23 mouse cellular contexts compared by ENCODE assay signal in the genomic region with DNA sequence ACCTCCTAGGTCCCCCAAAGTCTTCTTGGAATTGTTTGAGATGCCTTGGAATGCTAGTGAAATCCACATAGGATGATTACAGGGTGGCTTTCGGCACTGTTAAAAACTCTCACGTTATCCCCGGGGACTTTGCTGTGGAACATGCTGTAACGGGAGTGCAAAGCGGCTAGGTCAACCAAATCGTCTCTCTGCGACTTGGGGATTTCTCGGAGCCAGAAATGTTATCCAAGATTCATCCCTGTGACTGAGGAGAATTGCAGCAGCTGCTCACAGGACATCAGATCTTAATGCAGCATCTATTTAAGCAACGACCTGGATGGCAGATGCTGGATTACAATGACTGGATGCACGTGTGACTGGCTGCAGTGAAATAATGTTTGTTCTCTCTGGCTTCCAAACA.
DNase-seq lines count a peak whose midpoint lies in the region; ATAC-seq and TF ChIP-seq lines count a peak whose summit lies in the region.
"Had no signal": no experiment of that assay in that cellular context is flagged by ENCODE, and none has a peak within 500 bp of the region (broad histone marks: within the 10 kb centered on the region; RNA-seq: fewer than 3 reads in every experiment).

No protein-coding gene starts in this region.

- ATAC-seq in limb, embryonic 14.5 days (ENCODE audit: low FRiP score, low read depth), result no peak; the same call in 1 of the 2 replicates
- ATAC-seq: intestine, embryonic 15.5 days had no signal

- no peaks in the 10 kb centered on the region for H3K4me1 ChIP-seq in limb, embryonic 14.5 days (ENCODE audit: control insufficient read depth, insufficient read depth, low read length)
- H3K4me1 ChIP-seq in limb, embryonic 10.5 days, result no peaks in the 10 kb centered on the region
- H3K4me1 ChIP-seq: embryonic facial prominence, embryonic 15.5 days; forebrain, embryonic 10.5 days; heart, embryonic 13.5 days; intestine, embryonic 15.5 days; midbrain, embryonic 10.5 days; neural tube, embryonic 15.5 days; stomach, embryonic 15.5 days had no signal

- TF ChIP-seq POLR2A in limb, embryonic 14.5 days (IDR thresholded peaks at IDR 0.05; ENCODE audit: borderline replicate concordance, extremely low read depth, insufficient read depth, insufficient read length), result no peak

- WGBS in limb, embryonic 14.5 days, result 59% methylated on average over 10 of the region's 10 CpGs
- 83% methylated on average over 10 of the region's 10 CpGs for WGBS in limb, embryonic 10.5 days

- H3K4me2 ChIP-seq in limb, embryonic 14.5 days (replicated peaks; ENCODE audit: low read depth, low read length, severe bottlenecking), result no peak overlapping the region
- H3K4me2 ChIP-seq: embryonic facial prominence, embryonic 15.5 days; heart, embryonic 13.5 days; hindbrain, embryonic 12.5 days; intestine, embryonic 15.5 days; liver, embryonic 11.5 days; neural tube, embryonic 15.5 days; stomach, embryonic 15.5 days had no signal

- no peaks in the 10 kb centered on the region for H3K27me3 ChIP-seq in limb, embryonic 14.5 days (ENCODE audit: control insufficient read depth, insufficient read depth, low read length)
- H3K27me3 ChIP-seq in limb, embryonic 10.5 days (ENCODE audit: low read depth, poor library complexity, severe bottlenecking), result no peaks in the 10 kb centered on the region
- H3K27me3 ChIP-seq: CH12.LX; embryonic facial prominence, embryonic 15.5 days; heart, embryonic 13.5 days; hindbrain, embryonic 12.5 days; intestine, embryonic 15.5 days; neural tube, embryonic 15.5 days; stomach, embryonic 15.5 days had no signal

- H3K9ac ChIP-seq in limb, embryonic 14.5 days (ENCODE audit: low read depth, low read length, severe bottlenecking), result no peak overlapping the region
- H3K9ac ChIP-seq: embryonic facial prominence, embryonic 15.5 days; heart, embryonic 13.5 days; hindbrain, embryonic 12.5 days; intestine, embryonic 15.5 days; neural tube, embryonic 15.5 days; stomach, embryonic 15.5 days had no signal

- no peak overlapping the region for H3K27ac ChIP-seq in limb, embryonic 14.5 days (replicated peaks; ENCODE audit: low read depth, low read length)
- H3K27ac ChIP-seq in limb, embryonic 10.5 days, result no peak overlapping the region
- H3K27ac ChIP-seq: embryonic facial prominence, embryonic 15.5 days; forebrain, embryonic 10.5 days; heart, embryonic 13.5 days; hindbrain, embryonic 12.5 days; intestine, embryonic 15.5 days; midbrain, embryonic 10.5 days; neural tube, embryonic 15.5 days; stomach, embryonic 15.5 days had no signal

- no peaks in the 10 kb centered on the region for H3K36me3 ChIP-seq in limb, embryonic 14.5 days (ENCODE audit: control insufficient read depth, insufficient read depth, low read length)
- no peaks in the 10 kb centered on the region for H3K36me3 ChIP-seq in limb, embryonic 10.5 days
- H3K36me3 ChIP-seq: embryonic facial prominence, embryonic 15.5 days; forebrain, embryonic 10.5 days; heart, embryonic 13.5 days; hindbrain, embryonic 12.5 days; intestine, embryonic 15.5 days; midbrain, embryonic 10.5 days; neural tube, embryonic 15.5 days; stomach, embryonic 15.5 days had no signal

- H3K9me3 ChIP-seq in limb, embryonic 14.5 days (ENCODE audit: control insufficient read depth, low read length), result no peaks in the 10 kb centered on the region
- H3K9me3 ChIP-seq in limb, embryonic 10.5 days (replicated peaks), result no peaks in the 10 kb centered on the region
- H3K9me3 ChIP-seq: embryonic facial prominence, embryonic 15.5 days; forebrain, embryonic 10.5 days; heart, embryonic 13.5 days; hindbrain, embryonic 12.5 days; intestine, embryonic 15.5 days; midbrain, embryonic 10.5 days; neural tube, embryonic 15.5 days; stomach, embryonic 15.5 days had no signal

- intact Hi-C loops in gastrocnemius, postnatal 14 days (cut with DNase I; ENCODE audit: low total_unique reads), result no loop called here

- DNase-seq in adrenal gland, postnatal 14 days, result peak; percentile 62
- no peak for DNase-seq in adrenal gland, adult 18-20 months (ENCODE audit: low spot score in 2 of 2)
- DNase-seq in limb, embryonic 14.5 days (ENCODE audit: low spot score), result peak; percentile 37
- no peak for DNase-seq in limb, embryonic 10.5 days (ENCODE audit: low spot score)
- peak; percentile 59 for DNase-seq in gastrocnemius, postnatal 14 days
- DNase-seq in heart, postnatal 4 days, result peak; percentile 24
- DNase-seq in right cerebral cortex, postnatal 4 days, result no peak
- DNase-seq in lung, postnatal 4 days, result no peak
- DNase-seq: cerebellum, adult 9-11 months; kidney, postnatal 4 days; lung, adult 2 months; retina, postnatal 1 day; thymus, postnatal 25 days had no signal

- H3K4me3 ChIP-seq in limb, embryonic 14.5 days (replicated peaks; ENCODE audit: low read length), result no peak overlapping the region
- no peak overlapping the region for H3K4me3 ChIP-seq in limb, embryonic 10.5 days
- H3K4me3 ChIP-seq: embryonic facial prominence, embryonic 15.5 days; forebrain, embryonic 10.5 days; heart, embryonic 13.5 days; hindbrain, embryonic 12.5 days; intestine, embryonic 15.5 days; midbrain, embryonic 10.5 days; neural tube, embryonic 15.5 days; stomach, embryonic 15.5 days had no signal

Comparison
In these comparisons a context has a peak if more than half of its experiments do, and no peak if none do; other contexts are left out.
1. DNase-seq: peak in adrenal gland, postnatal 14 days (single experiment), limb, embryonic 14.5 days (single experiment), gastrocnemius, postnatal 14 days (single experiment) and heart, postnatal 4 days (single experiment); none in adrenal gland, adult 18-20 months (0 of 2), limb, embryonic 10.5 days (single experiment), right cerebral cortex, postnatal 4 days (single experiment) and lung, postnatal 4 days (0 of 2).